Mouse (Mus musculus) forebrain, embryonic 12.5 days (tissue): ENCODE results near the gene Dock9. TPM values are rescaled to one million over a fixed set of nuclear protein-coding genes. Genes with fewer than 3 reads are reported as not detected.
"Not testable (repeated sequence)": the region's sequence is repeated elsewhere in the genome, so short reads cannot be mapped to it uniquely, and the experiment has no call there.

ENCODE experiments used
- ATAC-seq: fragments of 200-750 bp; cut with Nextera tagmentation; 2 replicates; pipeline ENCODE4 v1.8.0; 2017; ENCODE audit warnings: moderate TSS enrichment; ENCODE audit not compliant: low FRiP score
- H3K27ac ChIP-seq: fragments of 300-500 bp; sonication (generic); 2 replicates; pipeline ENCODE4 v1.5.1; 2016; ENCODE audit warnings: mild to moderate bottlenecking
- H3K27me3 ChIP-seq: fragments of 300-500 bp; sonication (generic); 2 replicates; pipeline ENCODE4 v1.6.1; 2016; ENCODE audit warnings: mild to moderate bottlenecking
- H3K36me3 ChIP-seq: fragments of 300-500 bp; sonication (generic); replicated peaks from 2 replicates; pipeline ENCODE4 v1.6.1; 2016; ENCODE audit warnings: mild to moderate bottlenecking
- H3K4me1 ChIP-seq: fragments of 300-500 bp; sonication (generic); 2 replicates; pipeline ENCODE4 v1.6.1; 2016
- H3K4me2 ChIP-seq: fragments of 300-500 bp; sonication (generic); 2 replicates; pipeline ENCODE4 v1.6.1; 2016; ENCODE audit warnings: mild to moderate bottlenecking, moderate library complexity
- H3K4me3 ChIP-seq: fragments of 300-500 bp; sonication (generic); replicated peaks from 2 replicates; pipeline ENCODE4 v1.5.1; 2016; ENCODE audit warnings: mild to moderate bottlenecking
- H3K9ac ChIP-seq: fragments of 300-500 bp; sonication (generic); 2 replicates; pipeline ENCODE4 v1.6.1; 2016; ENCODE audit warnings: mild to moderate bottlenecking
- H3K9me3 ChIP-seq: fragments of 300-500 bp; sonication (generic); 2 replicates; pipeline ENCODE4 v1.6.1; 2016
- WGBS: fragments of 180-500 bp; shearing (Covaris S2); methylation state at CpG from one replicate; pipeline ENCODE4 v1.1.7; 2016; 5-methylcytosine and 5-hydroxymethylcytosine counted together
- polyA plus RNA-seq: library from polyadenylated mRNA; unstranded; fragments of >200 nt; fragmentation: Nextera tagmentation; extraction: Ambion mirVana; gene quantifications from 2 replicates; pipeline ENCODE4 v1.2.1, GENCODE M21; 2016

Dock9 gene
- polyA plus RNA-seq, 1 experiment from 2014 or later, result 4.8 TPM

GRCm38 (mm10) chr14:121706482-121706901 lies 91.1 kb downstream of the Dock9 start:
- Histone ChIP-seq H3K36me3 (no peaks in the 10 kb centered on the region), H3K4me2 (no peak overlapping the region), H3K9ac (no peak overlapping the region), H3K27ac (no peak overlapping the region), H3K27me3 (peaks cover 13% of the 10 kb centered on the region), H3K4me1 (peaks cover 7% of the 10 kb centered on the region), H3K4me3 (no peak overlapping the region), H3K9me3 (no peaks in the 10 kb centered on the region)
- no peak for ATAC-seq
- WGBS, result 80% methylated on average over 3 of the region's 3 CpGs

DNA sequence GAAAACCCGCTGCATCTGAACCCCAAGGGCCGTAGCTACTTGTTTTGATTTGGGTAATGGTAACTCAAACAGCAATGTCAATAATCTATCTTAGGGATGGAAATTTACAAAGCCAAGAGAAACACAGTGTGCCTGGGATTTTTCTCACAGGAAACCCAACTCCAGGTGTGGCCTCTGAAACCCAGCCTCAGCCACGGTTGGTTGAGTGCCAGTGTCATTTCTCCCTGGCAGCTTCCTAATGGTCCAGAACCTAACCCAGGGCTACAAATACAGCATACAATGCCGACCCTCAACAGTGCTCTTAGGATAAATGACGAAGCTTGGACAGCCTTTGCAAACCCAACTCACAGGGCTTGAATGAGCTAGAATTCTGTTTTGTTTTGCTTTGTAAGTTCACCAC lies 92.0 kb downstream of the Dock9 start:
- Histone ChIP-seq H3K27ac (no peak overlapping the region), H3K9me3 (no peaks in the 10 kb centered on the region), H3K4me3 (no peak overlapping the region), H3K4me2 (no peak overlapping the region), H3K27me3 (peaks cover 5% of the 10 kb centered on the region; the same call in 1 of the 2 replicates), H3K4me1 (peaks cover 7% of the 10 kb centered on the region), H3K9ac (no peak overlapping the region), H3K36me3 (no peaks in the 10 kb centered on the region)
- 76% methylated on average over 5 of the region's 5 CpGs for WGBS
- no peak for ATAC-seq

- Histone ChIP-seq H3K4me2 (no peak overlapping the region), H3K36me3 (no peaks in the 10 kb centered on the region), H3K27ac (no peak overlapping the region), H3K9ac (no peak overlapping the region), H3K27me3 (no peaks in the 10 kb centered on the region), H3K9me3 (no peaks in the 10 kb centered on the region), H3K4me1 (peaks cover 15% of the 10 kb centered on the region), H3K4me3 (no peak overlapping the region)
- WGBS, result 64% methylated on average over 4 of the region's 4 CpGs
- no peak for ATAC-seq
Measured at GRCm38 (mm10) chr14:121702534-121702933, 95.1 kb downstream of the Dock9 start.

DNA sequence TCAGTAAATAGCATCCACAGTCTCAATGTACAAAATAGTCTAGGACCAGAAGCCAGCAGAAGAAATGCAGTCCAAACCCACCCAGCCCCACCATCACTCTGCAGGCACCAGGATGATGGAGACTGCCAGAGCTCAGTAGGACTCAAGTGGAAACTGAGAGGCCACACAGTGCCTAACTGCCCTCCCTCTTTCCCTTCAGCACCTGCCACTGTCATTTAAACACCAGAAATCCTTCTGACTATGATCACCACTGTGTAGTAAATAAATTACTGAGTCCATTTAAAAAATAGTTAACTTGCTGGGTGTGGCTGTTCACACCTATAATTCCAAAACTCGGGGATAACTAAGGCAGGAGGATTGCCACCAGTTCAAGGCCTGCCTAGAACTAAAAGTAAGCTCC lies 97.6 kb downstream of the Dock9 start:
- no peaks in the 10 kb centered on the region for H3K36me3 ChIP-seq
- WGBS, result 80% methylated on average over 1 of the region's 1 CpGs
- H3K4me3 ChIP-seq, result no peak overlapping the region
- H3K4me1 ChIP-seq, result peaks cover 22% of the 10 kb centered on the region
- no peaks in the 10 kb centered on the region for H3K9me3 ChIP-seq
- no peak overlapping the region for H3K9ac ChIP-seq
- H3K27ac ChIP-seq, result no peak overlapping the region
- H3K27me3 ChIP-seq, result no peaks in the 10 kb centered on the region
- no peak overlapping the region for H3K4me2 ChIP-seq
- no peak for ATAC-seq

GRCm38 (mm10) chr14:121698620-121698950 lies 99.1 kb downstream of the Dock9 start:
- Histone ChIP-seq H3K27me3 (no peaks in the 10 kb centered on the region), H3K4me2 (peak overlapping the region; percentile 50), H3K9ac (peak overlapping the region; percentile 48; the same call in 1 of the 2 replicates), H3K27ac (no peak overlapping the region), H3K36me3 (no peaks in the 10 kb centered on the region), H3K9me3 (no peaks in the 10 kb centered on the region), H3K4me1 (peaks cover 22% of the 10 kb centered on the region), H3K4me3 (peak overlapping the region; percentile 23; the same call in 1 of the 2 replicates)
- WGBS, result 15% methylated on average over 7 of the region's 7 CpGs
- ATAC-seq, result no peak

- 8% methylated on average over 23 of the region's 23 CpGs for WGBS
- peaks cover 22% of the 10 kb centered on the region for H3K4me1 ChIP-seq
- H3K9me3 ChIP-seq, result no peaks in the 10 kb centered on the region
- peak overlapping the region; percentile 23 for H3K4me3 ChIP-seq
- peak; percentile 70 for ATAC-seq
- no peaks in the 10 kb centered on the region for H3K36me3 ChIP-seq
- H3K27ac ChIP-seq, result 0 out of 2 replicates have a peak overlapping the region, but pooled peaks have one; percentile 5
- no peaks in the 10 kb centered on the region for H3K27me3 ChIP-seq
- H3K4me2 ChIP-seq, result peak overlapping the region; percentile 50
- peak overlapping the region; percentile 48; the same call in 1 of the 2 replicates for H3K9ac ChIP-seq
Measured at GRCm38 (mm10) chr14:121697709-121698619, 99.7 kb downstream of the Dock9 start.

GRCm38 (mm10) chr14:121697143-121697680 lies 100.4 kb downstream of the Dock9 start:
- no peaks in the 10 kb centered on the region for H3K36me3 ChIP-seq
- H3K4me2 ChIP-seq, result peak overlapping the region; percentile 50
- no peaks in the 10 kb centered on the region for H3K9me3 ChIP-seq
- no peak overlapping the region for H3K4me3 ChIP-seq
- 16% methylated on average over 9 of the region's 9 CpGs for WGBS
- no peak overlapping the region for H3K9ac ChIP-seq
- peaks cover 22% of the 10 kb centered on the region for H3K4me1 ChIP-seq
- no peaks in the 10 kb centered on the region for H3K27me3 ChIP-seq
- peak; percentile 36; the same call in 1 of the 2 replicates for ATAC-seq
- H3K27ac ChIP-seq, result 0 out of 2 replicates have a peak overlapping the region, but pooled peaks have one; percentile 5

DNA sequence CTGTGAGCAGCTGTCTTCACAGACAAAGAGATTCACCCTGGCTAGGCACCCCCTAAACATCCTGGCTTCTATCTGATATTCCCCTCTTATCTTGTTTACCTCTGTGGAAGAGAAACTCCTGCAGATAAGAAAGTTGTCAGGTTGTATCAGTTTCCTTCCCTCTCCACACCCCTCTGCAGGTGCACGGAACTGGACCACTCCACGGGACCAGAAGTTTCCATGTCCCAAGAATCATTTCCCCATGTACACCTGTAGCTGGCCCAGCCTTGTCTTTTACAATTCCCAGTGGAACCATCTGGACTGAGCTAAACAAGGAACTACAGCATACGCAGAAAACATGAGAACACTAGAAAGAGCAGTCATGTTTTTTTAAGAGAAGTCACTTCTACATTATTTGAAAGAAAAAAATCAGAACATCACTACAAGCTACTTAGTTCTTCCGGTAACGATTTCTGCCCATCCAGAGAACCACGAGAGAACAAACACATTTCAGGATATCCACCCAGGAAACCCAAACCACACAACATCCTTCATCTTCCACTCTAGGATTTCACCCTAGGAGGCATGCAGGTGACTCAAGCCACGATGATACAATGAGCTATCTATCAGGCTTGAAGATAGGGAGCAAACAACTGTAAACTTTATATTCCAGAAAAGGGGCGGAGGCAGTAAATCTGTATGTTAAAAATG lies 101.1 kb downstream of the Dock9 start:
- peak overlapping the region; percentile 50; the same call in 1 of the 2 replicates for H3K4me2 ChIP-seq
- 81% methylated on average over 8 of the region's 8 CpGs for WGBS
- no peak overlapping the region for H3K4me3 ChIP-seq

GRCm38 (mm10) chr14:121694706-121695105 lies 102.9 kb downstream of the Dock9 start:
- no peak overlapping the region for H3K4me3 ChIP-seq
- no peaks in the 10 kb centered on the region for H3K9me3 ChIP-seq
- H3K4me2 ChIP-seq, result no peak overlapping the region
- H3K4me1 ChIP-seq, result peaks cover 22% of the 10 kb centered on the region
- no peak overlapping the region for H3K27ac ChIP-seq
- ATAC-seq, result no peak
- 91% methylated on average over 3 of the region's 3 CpGs for WGBS
- no peak overlapping the region for H3K9ac ChIP-seq
- no peaks in the 10 kb centered on the region for H3K36me3 ChIP-seq
- H3K27me3 ChIP-seq, result no peaks in the 10 kb centered on the region

More for the DNA sequence above, 101.1 kb downstream of the Dock9 start:
- no peaks in the 10 kb centered on the region for H3K36me3 ChIP-seq
- H3K9ac ChIP-seq, result no peak overlapping the region
- H3K4me1 ChIP-seq, result peaks cover 22% of the 10 kb centered on the region
- H3K27me3 ChIP-seq, result no peaks in the 10 kb centered on the region
- no peak for ATAC-seq
- no peak overlapping the region for H3K27ac ChIP-seq
- no peaks in the 10 kb centered on the region for H3K9me3 ChIP-seq

- H3K4me1 ChIP-seq, result peaks cover 22% of the 10 kb centered on the region
- no peak overlapping the region for H3K4me2 ChIP-seq
- 92% methylated on average over 11 of the region's 11 CpGs for WGBS
- ATAC-seq, result no peak
- no peak overlapping the region for H3K9ac ChIP-seq
- H3K9me3 ChIP-seq, result no peaks in the 10 kb centered on the region
- no peak overlapping the region for H3K4me3 ChIP-seq
- H3K27ac ChIP-seq, result no peak overlapping the region
- H3K36me3 ChIP-seq, result no peaks in the 10 kb centered on the region
- H3K27me3 ChIP-seq, result no peaks in the 10 kb centered on the region
Measured at GRCm38 (mm10) chr14:121693991-121694594, 103.5 kb downstream of the Dock9 start.

- not testable (repeated sequence) for H3K9me3 ChIP-seq, H3K27me3 ChIP-seq, H3K4me2 ChIP-seq, H3K4me3 ChIP-seq, H3K9ac ChIP-seq, H3K27ac ChIP-seq, H3K36me3 ChIP-seq
- peak; percentile 41; the same call in 1 of the 2 replicates for ATAC-seq
- H3K4me1 ChIP-seq, result peaks cover 10% of the 10 kb centered on the region; the same call in 1 of the 2 replicates
- 73% methylated on average over 4 of the region's 5 CpGs for WGBS
Measured at GRCm38 (mm10) chr14:121689649-121690048, 108.0 kb downstream of the Dock9 start.

DNA sequence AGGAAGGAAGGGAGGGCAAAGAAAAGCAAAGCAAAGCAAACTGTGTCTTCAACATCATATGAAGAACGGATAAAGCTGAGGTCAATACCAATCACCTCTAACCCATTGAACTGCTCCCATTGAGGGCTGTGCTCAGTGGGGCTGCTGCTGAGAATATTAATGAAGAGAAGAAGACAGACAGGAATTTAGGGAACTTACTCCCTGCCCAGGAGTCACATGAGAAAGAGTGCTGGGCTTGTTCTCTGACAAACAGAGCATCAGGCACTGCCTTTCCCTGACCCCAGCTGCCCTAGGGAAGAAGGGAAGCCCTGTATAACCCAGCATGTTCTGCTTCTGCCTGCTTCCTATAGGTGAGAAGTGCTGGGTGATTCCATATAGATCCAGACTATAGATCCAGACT lies 109.5 kb downstream of the Dock9 start:
- Histone ChIP-seq H3K9me3 (no peaks in the 10 kb centered on the region), H3K4me2 (no peak overlapping the region), H3K9ac (no peak overlapping the region), H3K27ac (no peak overlapping the region), H3K36me3 (no peaks in the 10 kb centered on the region), H3K4me3 (no peak overlapping the region), H3K4me1 (peaks cover 10% of the 10 kb centered on the region; the same call in 1 of the 2 replicates), H3K27me3 (no peaks in the 10 kb centered on the region)
- 21% methylated on average over 1 of the region's 1 CpGs for WGBS
- ATAC-seq, result no peak
